Mouse (Mus musculus) left cerebral cortex, postnatal 25 days (tissue): Measurements from ENCODE around the gene Rabl2. TPM values are rescaled to one million over a fixed set of nuclear protein-coding genes. Genes with fewer than 3 reads are reported as not detected.

Experiments used
- DNase-seq, 2 experiments: peaks; one replicate each; pipeline ENCODE4 v3.0.0; 2022; ENCODE audit warnings: low spot score in 2 of 2, mixed read lengths in 1 of 2
- intact Hi-C: fragments of 180-260 bp; cut with DNase I; formaldehyde crosslinking; loops from one replicate; pipeline ENCODE4 v1.15.1; 2025
- total RNA-seq, 2 experiments: library from RNA; stranded (reverse); gene quantifications; 2 replicates each; pipeline ENCODE4 v1.2.3; 2021

Rabl2 gene
- total RNA-seq, 2 experiments from 2014 or later: 36.9 to 37.1 TPM

DNA sequence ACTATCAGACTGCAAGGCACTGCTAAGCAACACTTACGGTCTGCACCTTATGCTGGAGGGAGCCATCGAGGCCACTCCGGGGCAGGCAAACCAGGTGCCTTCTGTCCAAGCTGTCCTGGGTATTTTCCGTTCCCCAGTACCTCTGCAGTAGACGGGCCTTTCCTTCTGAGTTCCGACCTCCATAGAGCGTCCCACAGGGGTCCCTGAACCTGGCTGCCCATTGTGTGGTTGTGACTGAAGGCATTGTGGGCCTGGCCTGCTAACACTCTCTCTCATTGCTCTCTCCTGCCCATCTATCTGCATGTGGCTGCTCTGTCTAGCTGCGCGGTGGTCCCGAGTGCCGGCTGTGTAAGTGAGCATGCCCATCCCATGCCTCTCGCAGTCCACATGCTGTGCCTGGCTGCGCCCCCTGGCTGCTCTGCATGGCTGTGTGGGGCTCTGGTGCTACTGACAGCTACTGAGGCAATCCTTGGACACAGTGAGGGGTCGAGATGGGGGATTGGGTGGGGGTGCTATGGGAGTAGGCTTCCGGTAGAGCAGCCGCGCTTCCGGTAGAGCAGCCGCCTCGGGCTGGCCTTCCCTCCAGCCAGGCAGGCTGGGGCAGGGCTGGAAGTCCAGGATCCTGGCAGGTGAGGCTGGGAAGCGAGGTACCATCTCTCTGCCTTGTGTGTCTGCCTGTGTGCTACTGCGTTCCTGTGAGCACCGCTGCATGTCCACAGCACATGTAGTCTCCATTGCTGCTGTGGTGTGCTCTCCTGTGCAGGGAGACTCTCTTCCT, 35.1 kb downstream of the Rabl2 start:
- intact Hi-C loops: no loop called here
- DNase-seq: no peak

DNA sequence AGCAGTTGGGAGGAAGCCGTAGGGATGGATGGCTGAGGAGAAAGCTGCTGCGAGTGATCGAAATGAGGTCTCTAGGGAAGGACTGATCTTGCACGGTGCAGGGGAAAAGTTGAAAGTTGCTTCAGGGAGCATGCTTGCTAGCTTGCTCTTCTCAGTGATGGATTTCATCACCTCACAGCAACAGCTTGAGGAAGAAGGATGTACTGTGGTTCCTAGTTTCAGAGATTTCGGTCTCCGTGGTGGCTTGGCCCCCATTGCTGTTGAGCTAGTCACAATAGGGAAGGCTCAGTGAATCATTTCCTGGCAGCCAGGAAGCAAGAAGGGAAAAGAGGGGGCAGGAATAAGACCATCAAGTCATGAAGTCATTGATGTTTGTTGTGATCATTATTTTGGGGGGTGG, 36.1 kb downstream of the Rabl2 start:
- DNase-seq: no peak
- intact Hi-C loops: no loop called here

DNA sequence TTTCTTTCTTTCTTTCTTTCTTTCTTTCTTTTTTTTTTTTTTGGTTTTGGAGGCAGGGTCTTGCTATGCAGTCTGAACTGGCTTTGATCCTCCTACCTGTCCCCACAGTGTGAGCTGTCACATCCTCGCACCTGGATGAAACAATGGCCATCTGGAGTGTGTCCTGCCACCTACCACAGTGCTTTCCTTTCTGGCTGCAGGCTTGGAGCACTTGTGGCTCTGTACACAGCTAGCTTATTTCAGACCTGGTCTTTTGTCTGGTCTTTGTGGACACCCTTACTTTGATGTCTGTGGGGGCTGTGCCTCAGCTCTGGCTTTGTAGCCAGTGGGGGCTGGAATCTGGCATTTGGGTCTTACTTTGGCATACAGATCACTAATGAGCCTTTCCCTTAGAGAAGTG, 40.0 kb downstream of the Rabl2 start:
- DNase-seq: no peak
- intact Hi-C loops: no loop called here

DNA sequence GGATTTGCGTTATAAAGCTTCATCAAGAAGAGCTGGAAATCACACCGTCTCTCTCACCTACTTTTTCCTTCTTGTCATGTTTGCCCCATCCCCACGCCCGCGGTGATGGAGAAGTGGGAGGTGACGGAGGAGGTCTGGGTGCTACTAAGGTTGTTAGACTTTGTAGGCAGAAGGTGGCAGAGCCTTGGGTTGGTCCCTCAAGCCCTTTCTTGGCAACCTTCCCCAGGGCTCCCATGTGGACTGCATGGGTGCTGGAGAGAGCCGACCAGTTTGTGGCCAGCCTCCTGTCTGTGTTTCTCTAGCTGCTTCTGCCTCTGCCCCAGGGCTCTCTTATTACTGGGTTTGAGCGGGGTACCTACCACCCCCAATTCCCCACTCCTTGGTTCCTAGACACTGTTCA, 41.2 kb downstream of the Rabl2 start:
- no peak for DNase-seq
- intact Hi-C loops: no loop called here

DNA sequence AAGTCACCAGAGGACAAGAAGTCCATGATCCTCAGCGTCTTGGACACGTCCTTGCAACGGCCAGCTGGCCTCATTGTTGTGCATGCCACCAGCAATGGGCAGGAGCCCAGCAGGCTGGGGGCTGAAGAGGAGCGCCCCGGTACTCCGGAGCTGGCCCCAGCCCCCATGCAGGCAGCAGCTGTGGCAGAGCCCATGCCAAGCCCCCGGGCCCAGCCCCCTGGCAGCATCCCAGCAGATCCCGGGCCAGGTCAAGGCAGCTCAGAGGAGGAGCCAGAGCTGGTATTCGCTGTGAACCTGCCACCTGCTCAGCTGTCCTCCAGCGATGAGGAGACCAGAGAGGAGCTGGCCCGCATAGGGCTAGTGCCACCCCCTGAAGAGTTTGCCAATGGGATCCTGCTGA, 42.9 kb downstream of the Rabl2 start:
- intact Hi-C loops: no loop called here
- DNase-seq: no peak

DNA sequence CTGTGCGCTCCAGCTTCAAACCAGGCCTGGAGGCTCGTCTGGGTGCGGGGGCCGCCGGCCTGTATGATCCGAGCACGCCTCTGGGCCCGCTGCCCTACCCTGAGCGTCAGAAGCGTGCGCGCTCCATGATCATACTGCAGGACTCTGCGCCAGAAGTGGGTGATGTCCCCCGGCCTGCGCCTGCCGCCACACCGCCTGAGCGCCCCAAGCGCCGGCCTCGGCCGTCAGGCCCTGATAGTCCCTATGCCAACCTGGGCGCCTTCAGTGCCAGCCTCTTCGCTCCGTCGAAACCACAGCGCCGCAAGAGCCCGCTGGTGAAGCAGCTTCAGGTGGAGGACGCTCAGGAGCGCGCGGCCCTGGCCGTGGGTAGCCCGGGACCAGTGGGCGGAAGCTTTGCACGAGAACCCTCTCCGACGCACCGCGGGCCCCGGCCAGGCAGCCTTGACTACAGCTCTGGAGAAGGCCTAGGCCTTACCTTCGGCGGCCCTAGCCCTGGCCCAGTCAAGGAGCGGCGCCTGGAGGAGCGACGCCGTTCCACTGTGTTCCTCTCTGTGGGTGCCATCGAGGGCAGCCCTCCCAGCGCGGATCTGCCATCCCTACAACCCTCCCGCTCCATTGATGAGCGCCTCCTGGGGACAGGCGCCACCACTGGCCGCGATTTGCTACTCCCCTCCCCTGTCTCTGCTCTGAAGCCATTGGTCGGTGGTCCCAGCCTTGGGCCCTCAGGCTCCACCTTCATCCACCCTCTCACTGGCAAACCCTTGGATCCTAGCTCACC, 43.7 kb downstream of the Rabl2 start:
- DNase-seq: no peak
- intact Hi-C loops: no loop called here

DNA sequence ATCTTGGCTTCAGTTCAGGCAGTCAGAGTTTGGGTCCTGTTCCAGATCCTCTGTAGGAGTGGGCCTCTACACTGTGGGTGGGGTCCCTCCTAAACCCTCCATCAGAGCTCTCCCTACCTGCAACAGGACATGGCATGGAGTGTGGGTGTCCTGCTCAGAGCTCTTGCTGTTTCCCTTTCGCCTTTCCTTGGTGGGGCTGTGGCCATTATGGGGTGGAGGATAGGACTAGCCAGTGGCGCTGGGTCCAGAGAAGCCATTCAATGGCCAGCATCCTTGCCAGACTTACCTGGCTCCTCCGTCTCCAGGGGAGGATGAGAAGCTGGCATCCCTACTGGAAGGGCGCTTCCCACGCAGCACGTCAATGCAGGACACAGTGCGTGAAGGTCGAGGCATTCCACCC, 44.4 kb downstream of the Rabl2 start:
- intact Hi-C loops: no loop called here
- DNase-seq: no peak

DNA sequence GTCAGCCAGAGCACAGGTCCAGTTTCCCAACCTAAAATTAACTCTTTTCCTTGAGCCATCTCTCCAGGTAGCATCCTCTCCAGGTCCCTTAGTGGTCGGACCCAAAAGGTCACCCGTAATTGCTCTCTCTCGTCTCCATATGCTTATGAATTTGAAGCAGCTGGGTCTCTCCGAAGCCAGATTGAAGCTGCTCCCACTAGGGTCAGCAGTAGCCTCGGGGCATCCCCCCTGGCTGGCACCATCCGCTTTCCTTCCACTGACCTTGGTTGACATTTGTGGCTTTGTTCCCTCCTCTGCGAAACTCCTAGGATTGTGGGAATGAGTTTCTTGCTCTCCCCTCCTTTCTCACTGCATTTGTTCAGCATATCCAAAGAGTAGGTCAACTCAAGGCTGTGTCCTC, 47.6 kb downstream of the Rabl2 start:
- no peak for DNase-seq
- intact Hi-C loops: no loop called here

DNA sequence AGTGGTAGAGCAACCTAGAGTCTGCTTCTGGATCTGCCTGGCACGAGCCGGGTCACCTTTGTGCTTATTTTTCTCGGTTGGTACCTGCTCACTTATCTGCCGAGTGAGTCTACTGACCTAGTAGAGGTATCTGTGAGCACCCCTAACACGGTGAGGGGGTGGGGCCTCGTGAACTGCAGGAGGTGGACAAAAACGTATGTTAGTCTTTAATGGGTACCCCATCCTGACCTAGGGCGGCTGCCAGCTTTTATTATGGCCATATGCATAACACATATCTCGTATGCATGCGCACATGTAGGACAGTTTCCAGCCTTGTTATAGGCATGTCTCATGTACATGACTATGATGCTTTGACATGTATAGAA, 57.9 kb downstream of the Rabl2 start:
- intact Hi-C loops: no loop called here
- no peak for DNase-seq

DNA sequence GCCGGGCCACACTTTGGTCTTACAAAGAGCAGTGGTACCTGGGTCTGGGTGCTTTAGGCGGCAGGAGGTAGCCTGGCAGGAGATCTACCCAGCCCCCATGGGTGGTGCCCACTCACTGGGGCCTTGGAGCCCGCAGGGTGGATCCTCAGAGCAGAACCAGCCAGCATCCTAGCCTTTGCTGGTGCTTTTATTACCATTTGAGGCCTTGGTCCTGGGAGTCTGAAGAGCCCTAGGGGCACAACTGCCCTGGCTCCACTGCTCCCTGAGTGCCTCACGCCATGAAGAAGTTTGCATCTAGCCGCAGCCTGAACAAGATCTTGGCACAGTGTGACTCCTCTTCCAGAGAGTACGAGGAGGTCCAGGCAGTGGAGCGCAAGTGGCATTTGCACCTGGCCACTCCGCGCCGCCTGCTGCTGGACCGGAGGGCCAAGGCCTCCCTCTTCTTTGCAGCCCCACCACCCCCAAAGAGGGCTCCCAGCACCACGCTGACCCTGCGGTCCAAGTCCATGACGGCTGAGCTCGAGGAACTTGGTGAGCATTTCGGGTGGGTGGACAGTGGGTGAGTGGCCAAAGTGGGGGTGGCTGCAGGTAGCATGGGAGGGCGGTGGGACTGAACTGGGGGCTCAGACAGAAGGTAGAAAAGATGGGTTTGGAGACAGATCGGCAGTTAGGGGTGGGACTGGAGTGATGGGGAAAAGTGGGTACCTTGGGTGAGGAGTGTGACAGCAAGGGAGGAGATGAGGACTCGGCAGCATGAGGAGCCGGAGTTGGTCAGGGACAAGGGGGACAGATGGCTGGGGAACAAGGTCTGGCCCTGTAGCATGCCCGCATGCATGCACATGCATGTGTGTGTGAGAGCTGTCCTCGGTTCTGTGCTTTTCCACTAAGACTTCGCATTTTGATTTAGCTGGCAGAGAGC, 58.5 kb downstream of the Rabl2 start:
- intact Hi-C loops: no loop called here
- DNase-seq: no peak

Other genes starting within 250 kb of the Rabl2 start
- 10 to 100 TPM; 21.0 to 21.8 TPM for gene Lmf2, start 236.3 kb downstream of the Rabl2 start, total RNA-seq
- 10 to 100 TPM; 96.1 to 97.4 TPM for gene Ncaph2, start 236.2 kb downstream of the Rabl2 start, total RNA-seq
- 10 to 100 TPM; 25.3 to 26.8 TPM for gene Sco2, start 218.1 kb downstream of the Rabl2 start, total RNA-seq
- gene Tymp, start 214.9 kb downstream of the Rabl2 start, total RNA-seq: 1 to 10 TPM; 1.3 to 1.6 TPM
- under 1 TPM; 0.57 to 0.80 TPM for gene Odf3b, start 212.6 kb downstream of the Rabl2 start, total RNA-seq
- under 1 TPM; 0.30 to 0.34 TPM for gene Klhdc7b, start 207.0 kb downstream of the Rabl2 start, total RNA-seq
- under 1 TPM in 1 of 2 experiments, not detected in 1; 0.87 TPM for gene Syce3, start 181.4 kb downstream of the Rabl2 start, total RNA-seq
- 1 to 10 TPM; 1.3 to 1.6 TPM for gene Cpt1b, start 166.1 kb downstream of the Rabl2 start, total RNA-seq
- gene C730034F03Rik, start 162.3 kb downstream of the Rabl2 start, total RNA-seq: 1 to 10 TPM; 1.9 to 2.1 TPM
- under 1 TPM in 1 of 2 experiments, not detected in 1; 0.80 TPM for gene Gm44502, start 162.2 kb downstream of the Rabl2 start, total RNA-seq
- 10 to 100 TPM; 35.4 to 39.7 TPM for gene Chkb, start 162.0 kb downstream of the Rabl2 start, total RNA-seq
- gene Mapk8ip2, start 138.0 kb downstream of the Rabl2 start, total RNA-seq: 100 to 1,000 TPM; 201 to 242 TPM
- gene Arsa, start 114.5 kb downstream of the Rabl2 start, total RNA-seq: 10 to 100 TPM; 30.4 to 32.5 TPM
- gene Shank3, start 92.3 kb downstream of the Rabl2 start, total RNA-seq: 100 to 1,000 TPM; 210 to 243 TPM
- 1 to 10 TPM; 1.1 to 1.5 TPM for gene Acr, start 23.6 kb downstream of the Rabl2 start, total RNA-seq
- 10 to 100 TPM; 15.6 to 18.4 TPM for gene Syt10, start 249.9 kb upstream of the Rabl2 start, total RNA-seq